Mouse (Mus musculus): ENCODE measurements around the gene Tnfrsf19. TPM values are rescaled to one million over a fixed set of nuclear protein-coding genes. Genes with fewer than 3 reads are reported as not detected.

The Tnfrsf19 gene
- not detected for polyA plus RNA-seq (2017; shearing (Covaris generic))

DNA sequence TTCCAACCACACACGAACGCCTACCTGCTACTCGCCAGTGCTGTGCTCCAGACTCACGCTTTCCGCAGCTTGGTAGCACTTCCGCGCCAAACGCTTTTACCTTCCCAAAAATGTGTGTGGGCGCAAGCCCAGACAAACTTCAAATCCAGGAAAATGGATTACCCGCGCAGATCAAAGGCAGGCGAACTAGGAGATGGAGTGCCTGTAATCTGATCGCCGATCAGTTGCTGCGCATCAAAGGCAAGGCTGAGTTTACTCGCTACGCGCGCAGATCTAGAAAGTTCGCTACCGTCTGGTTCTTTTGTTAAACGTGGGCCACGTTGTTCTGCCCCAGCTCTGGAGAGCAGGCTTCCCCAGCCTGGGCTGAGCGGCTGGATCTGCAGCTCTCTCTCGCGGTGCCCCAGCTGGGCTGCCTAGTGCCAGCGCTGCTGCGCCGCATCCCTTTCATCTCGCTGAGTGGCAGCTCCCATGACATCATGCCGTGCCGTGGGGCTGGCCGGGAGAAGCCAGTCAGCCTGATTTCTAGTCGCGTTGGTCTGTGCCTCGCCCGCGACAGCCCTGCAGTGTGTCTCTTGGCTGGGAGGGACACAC is at the start of gene Tnfrsf19:
TSS of gene Tnfrsf19 (minus strand) at position 400 of the 591 bp plus-strand sequence.

Other genes starting within 250 kb of the Tnfrsf19 start
- 10.3 TPM for gene Sacs, start 92.0 kb upstream of the Tnfrsf19 start, polyA plus RNA-seq (2017; shearing (Covaris generic))
- gene Sgcg, start 212.0 kb upstream of the Tnfrsf19 start, polyA plus RNA-seq (2017; shearing (Covaris generic)) = not detected

All from inflammation-experienced regulatory T-cells, adult 16 weeks (primary cell).